Mouse (Mus musculus): Measurements from ENCODE around the gene Gm20388.

DNA sequence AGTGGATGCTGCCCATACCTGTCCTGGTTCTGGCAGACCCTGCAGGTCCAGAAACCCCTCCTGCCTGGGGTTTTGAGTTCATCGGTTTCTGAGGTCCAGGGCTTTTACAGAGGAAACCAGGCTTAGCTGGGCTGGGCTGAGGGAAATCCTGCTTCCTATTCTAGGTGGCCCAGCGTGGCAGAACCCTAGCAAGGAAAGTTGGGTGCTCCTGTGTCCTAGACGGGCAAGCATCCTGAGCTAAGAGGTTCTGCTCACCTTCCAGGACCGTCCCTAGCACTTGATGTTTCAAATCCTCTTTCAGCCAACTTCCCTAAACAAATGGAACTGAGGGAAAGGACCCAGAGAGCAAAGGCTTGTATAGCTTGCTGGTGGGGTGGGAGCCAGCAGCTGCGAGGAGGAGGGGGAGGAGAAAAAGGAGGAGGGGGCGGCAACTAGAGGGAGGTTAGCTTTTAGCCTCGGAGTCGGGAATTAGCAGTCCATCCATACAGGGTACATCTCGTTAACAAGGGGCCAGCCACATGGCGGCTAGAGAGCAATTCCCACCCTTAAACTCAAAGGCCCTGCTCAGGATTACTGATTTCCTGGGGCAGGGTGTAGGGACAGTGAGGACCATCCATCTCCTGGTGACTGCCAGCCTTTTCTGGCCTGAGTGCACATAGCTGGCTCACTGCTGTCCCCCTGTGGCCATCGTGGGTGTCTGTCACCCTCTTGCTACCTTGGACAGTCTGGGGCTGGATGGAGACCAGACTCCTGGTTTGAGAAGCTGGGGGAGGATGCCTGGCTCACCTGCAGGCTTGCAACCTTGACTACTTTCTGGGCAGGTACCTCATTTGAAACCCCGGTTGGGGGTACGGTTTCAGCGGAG lies 624.1 kb downstream of the Gm20388 start:
- TF ChIP-seq CTCF (IDR thresholded peaks at IDR 0.05; ENCODE audit: borderline replicate concordance, extremely low read depth, insufficient read depth, insufficient read length) (peak; percentile 99), POLR2A (IDR thresholded peaks at IDR 0.05; ENCODE audit: borderline replicate concordance, extremely low read depth, insufficient read depth, insufficient read length, poor library complexity, severe bottlenecking) (no peak)

Data from brain, embryonic 14.5 days (tissue).